Mouse (Mus musculus) B cell, adult (primary cell): ENCODE data around the gene Zcchc24. TPM values are rescaled to one million over a fixed set of nuclear protein-coding genes. Genes with fewer than 3 reads are reported as not detected.

Experiments
- total RNA-seq: library from RNA; stranded (reverse); gene quantifications from 4 replicates; pipeline ENCODE4 v1.2.4, GENCODE M21; 2023; ENCODE audit not compliant: inconsistent age

Gene Zcchc24
- total RNA-seq = 18.6 to 20.3 TPM (median 19.7 TPM) in 4 replicates

DNA sequence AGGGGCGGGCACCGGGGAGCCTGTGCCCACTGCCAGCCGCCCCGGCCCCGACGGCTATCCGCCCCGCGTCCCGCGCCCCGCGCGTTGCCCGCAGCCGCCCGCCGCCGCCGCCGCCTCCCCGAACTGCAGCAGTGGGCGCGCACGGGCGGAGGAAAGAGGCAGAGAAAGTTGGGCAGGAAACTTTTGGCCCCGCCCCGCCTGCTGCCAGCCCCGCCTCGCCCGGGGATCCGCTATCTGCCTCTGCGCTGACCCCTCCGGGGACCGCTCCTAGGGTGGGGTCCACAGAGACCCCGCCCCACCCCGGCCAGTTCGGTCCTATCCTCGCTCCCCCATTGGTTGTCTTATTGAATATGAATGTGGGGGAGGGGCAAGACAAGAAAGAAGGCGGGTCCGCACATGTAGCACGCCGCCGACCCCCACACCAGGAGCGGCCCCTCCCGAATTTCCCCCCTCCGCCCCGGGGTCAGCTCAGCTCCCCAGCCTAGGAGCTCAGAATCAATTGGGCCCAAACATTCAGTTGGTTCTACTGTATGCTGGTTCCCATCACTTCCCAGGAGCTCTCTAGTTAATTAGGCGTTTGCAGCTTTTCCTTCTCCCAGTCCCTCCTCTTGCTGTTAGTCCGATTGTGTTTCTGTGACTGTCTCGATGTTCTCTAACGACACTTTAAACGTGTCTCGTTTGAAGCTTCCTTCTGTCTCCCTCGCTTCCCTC, at the start of gene Zcchc24:
Zcchc24 (minus strand) TSS at position 125 of the 711 bp plus-strand sequence.

DNA sequence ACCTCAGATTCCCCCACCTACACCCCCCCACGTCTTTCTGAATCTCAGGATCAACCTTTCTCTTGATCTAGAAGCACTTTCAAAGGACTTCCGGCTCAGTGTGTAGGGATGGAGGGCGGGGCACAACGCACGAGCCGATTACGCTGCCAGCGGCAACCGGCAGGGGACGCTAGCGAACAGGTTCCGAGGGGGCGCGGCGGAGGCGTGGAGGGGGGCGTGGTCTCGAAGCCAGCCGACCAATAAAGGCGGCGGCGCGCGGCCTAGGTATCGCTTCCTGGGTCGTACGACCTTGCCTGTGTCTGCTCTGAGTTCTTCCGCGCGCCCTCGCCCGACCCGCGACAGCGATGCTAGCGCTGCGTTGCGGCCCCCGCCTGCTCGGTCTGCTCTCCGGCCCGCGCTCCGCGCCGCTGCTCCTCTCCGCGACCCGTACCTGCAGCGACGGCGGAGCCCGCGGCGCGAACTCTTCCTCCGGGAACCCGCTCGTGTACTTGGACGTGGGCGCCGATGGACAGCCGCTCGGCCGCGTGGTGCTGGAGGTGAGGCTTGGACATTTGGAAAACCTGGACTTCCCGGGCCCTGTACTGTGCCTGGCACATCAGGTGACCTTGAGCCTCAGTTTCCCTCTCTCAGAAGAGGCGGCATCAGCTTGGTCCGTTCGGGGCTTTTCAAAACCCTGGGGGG, 74.8 kb downstream of the Zcchc24 start, which contains the start of gene Ppif:
Ppif (plus strand) TSS at position 267 of the 681 bp plus-strand sequence.

Other genes starting within 250 kb of the Zcchc24 start
- 25.4 to 31.2 TPM (median 26.8 TPM) in 4 replicates for gene Ppif, start 74.9 kb downstream of the Zcchc24 start, total RNA-seq
- 80.3 to 87.7 TPM (median 84.2 TPM) in 4 replicates for gene Anxa11, start 73.1 kb upstream of the Zcchc24 start, total RNA-seq
- gene Plac9a, start 134.1 kb upstream of the Zcchc24 start, total RNA-seq = not detected in 4 replicates
- gene Tmem254a, start 158.6 kb upstream of the Zcchc24 start, total RNA-seq = 4.3 to 8.0 TPM (median 6.6 TPM) in 4 replicates
- gene Cphx1, start 169.3 kb upstream of the Zcchc24 start, total RNA-seq = not detected in 4 replicates
- not detected in 4 replicates for gene Duxbl1, start 209.5 kb upstream of the Zcchc24 start, total RNA-seq